Mouse (Mus musculus): ENCODE data around the gene Tmem59l.

GRCm38 (mm10) chr8:70440246-70440645 is 46.9 kb downstream of the Tmem59l start:
- no peak for TF ChIP-seq POLR2A (IDR thresholded peaks at IDR 0.05; ENCODE audit: borderline replicate concordance, extremely low read depth, insufficient read depth, insufficient read length, poor library complexity, severe bottlenecking)
- no peak for TF ChIP-seq CTCF (IDR thresholded peaks at IDR 0.05; ENCODE audit: borderline replicate concordance, extremely low read depth, insufficient read depth, insufficient read length)
